Mouse (Mus musculus): ENCODE results near the gene Abhd8. TPM values are rescaled to one million over a fixed set of nuclear protein-coding genes. Genes with fewer than 3 reads are reported as not detected.

Abhd8 gene
- polyA plus RNA-seq, 1 experiment from 2014 or later = 46.6 TPM

DNA sequence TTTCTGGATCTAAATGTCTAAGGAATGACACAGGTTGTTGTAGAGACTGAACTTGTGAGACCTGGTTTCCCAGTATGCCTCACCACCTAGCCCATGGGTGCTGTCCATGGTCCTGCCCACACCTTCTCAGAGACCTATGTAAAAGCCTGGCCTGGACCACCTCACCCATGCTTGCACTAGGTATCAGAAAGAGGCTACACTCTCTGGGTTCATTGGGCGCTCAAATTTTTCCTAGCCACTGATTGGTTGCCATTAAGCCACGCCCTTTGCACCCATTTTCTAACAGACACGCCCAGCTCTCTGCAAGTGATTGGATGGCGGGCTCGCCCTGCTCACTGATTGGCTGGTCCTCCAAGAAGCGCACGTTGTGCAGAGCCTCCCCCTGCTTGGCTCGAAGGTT is 20.5 kb upstream of the Abhd8 start:
- H3K4me3 ChIP-seq (ENCODE audit: low read length) = no peak overlapping the region
- 54% methylated on average over 8 of the region's 8 CpGs for WGBS
- H3K36me3 ChIP-seq (ENCODE audit: insufficient read depth, low read length) = 0 out of 2 replicates have a peak, but pooled peaks cover 2% of the 10 kb centered on the region
- no peak overlapping the region for H3K4me2 ChIP-seq (replicated peaks; ENCODE audit: low read depth, low read length)
- no peaks in the 10 kb centered on the region for H3K27me3 ChIP-seq (ENCODE audit: insufficient read depth, low read length)
- peaks cover 13% of the 10 kb centered on the region for H3K4me1 ChIP-seq (ENCODE audit: insufficient read depth, low read length)
- H3K27ac ChIP-seq (ENCODE audit: low read length) = no peak overlapping the region
- no peak overlapping the region for H3K9ac ChIP-seq (replicated peaks; ENCODE audit: low read length)
- H3K9me3 ChIP-seq (ENCODE audit: low read length) = no peaks in the 10 kb centered on the region
- no peak for ATAC-seq (ENCODE audit: low FRiP score, low TSS enrichment)

DNA sequence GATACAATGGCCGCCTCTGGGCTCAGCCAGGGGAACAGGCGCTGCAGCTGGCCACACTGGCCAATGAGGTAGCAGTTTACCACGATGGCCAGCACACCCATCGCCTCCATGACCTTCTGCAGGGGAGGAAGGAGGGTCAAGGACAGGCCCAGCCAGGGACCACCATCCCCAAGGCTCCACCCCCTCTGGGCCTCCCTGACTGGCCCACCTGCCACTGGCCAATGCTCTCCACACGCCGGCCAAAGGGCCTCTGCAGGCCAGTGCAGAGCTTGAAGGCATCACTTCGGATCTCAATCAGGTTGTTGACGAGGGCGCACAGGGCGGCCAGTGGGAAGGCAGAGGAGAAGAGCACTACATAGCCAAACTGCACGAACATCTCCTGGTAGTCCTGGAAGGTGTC is 15.5 kb upstream of the Abhd8 start:
- Histone ChIP-seq H3K4me1 (ENCODE audit: insufficient read depth, low read length) (peaks cover 20% of the 10 kb centered on the region), H3K27me3 (ENCODE audit: insufficient read depth, low read length) (peaks cover 2% of the 10 kb centered on the region; the same call in 1 of the 2 replicates), H3K9ac (replicated peaks; ENCODE audit: low read length) (no peak overlapping the region), H3K9me3 (ENCODE audit: low read length) (no peaks in the 10 kb centered on the region), H3K27ac (ENCODE audit: low read length) (no peak overlapping the region), H3K36me3 (ENCODE audit: insufficient read depth, low read length) (peaks cover 10% of the 10 kb centered on the region), H3K4me2 (replicated peaks; ENCODE audit: low read depth, low read length) (no peak overlapping the region), H3K4me3 (ENCODE audit: low read length) (no peak overlapping the region)
- 96% methylated on average over 11 of the region's 11 CpGs for WGBS
- ATAC-seq (ENCODE audit: low FRiP score, low TSS enrichment) = no peak

DNA sequence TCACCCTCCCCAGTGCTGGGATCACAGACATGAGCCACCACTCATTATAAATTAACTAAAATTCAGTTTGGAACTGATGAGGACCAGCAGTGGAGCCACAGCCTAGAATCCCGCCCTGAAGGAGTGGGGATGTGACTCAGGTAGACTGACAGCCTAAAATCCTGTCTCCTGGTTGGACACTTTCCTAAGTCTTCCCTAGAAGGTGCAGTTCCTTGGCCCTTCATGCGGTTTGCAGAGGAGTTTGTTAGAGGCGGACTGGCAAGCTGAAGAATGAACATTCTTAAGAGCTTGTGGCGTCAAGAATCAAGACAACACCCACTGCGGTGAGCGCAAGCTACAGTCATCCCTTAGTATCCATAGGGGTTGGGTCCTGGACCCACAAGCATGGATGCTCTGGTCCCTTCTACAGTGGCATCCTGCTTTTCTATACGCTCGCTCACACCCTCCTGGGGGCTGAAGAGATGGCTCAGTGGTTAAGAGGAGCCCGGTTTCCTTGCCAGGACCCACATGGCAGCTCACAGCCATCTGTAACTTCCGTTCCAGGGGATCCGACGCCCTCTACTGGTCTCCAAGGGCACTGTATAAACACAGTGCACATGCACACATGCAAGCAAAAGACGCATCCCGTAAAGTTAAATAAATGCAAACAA is 13.9 kb upstream of the Abhd8 start:
- peak overlapping the region; percentile 72 for H3K4me2 ChIP-seq (replicated peaks; ENCODE audit: low read depth, low read length)
- WGBS = 51% methylated on average over 14 of the region's 14 CpGs
- peak overlapping the region; percentile 74; the same call in 1 of the 2 replicates for H3K9ac ChIP-seq (replicated peaks; ENCODE audit: low read length)
- no peak overlapping the region for H3K27ac ChIP-seq (ENCODE audit: low read length)
- peak overlapping the region; percentile 64 for H3K4me3 ChIP-seq (ENCODE audit: low read length)
- H3K36me3 ChIP-seq (ENCODE audit: insufficient read depth, low read length) = peaks cover 18% of the 10 kb centered on the region
- H3K4me1 ChIP-seq (ENCODE audit: insufficient read depth, low read length) = peaks cover 20% of the 10 kb centered on the region
- no peaks in the 10 kb centered on the region for H3K9me3 ChIP-seq (ENCODE audit: low read length)
- no peak for ATAC-seq (ENCODE audit: low FRiP score, low TSS enrichment)
- peaks cover 2% of the 10 kb centered on the region; the same call in 1 of the 2 replicates for H3K27me3 ChIP-seq (ENCODE audit: insufficient read depth, low read length)

DNA sequence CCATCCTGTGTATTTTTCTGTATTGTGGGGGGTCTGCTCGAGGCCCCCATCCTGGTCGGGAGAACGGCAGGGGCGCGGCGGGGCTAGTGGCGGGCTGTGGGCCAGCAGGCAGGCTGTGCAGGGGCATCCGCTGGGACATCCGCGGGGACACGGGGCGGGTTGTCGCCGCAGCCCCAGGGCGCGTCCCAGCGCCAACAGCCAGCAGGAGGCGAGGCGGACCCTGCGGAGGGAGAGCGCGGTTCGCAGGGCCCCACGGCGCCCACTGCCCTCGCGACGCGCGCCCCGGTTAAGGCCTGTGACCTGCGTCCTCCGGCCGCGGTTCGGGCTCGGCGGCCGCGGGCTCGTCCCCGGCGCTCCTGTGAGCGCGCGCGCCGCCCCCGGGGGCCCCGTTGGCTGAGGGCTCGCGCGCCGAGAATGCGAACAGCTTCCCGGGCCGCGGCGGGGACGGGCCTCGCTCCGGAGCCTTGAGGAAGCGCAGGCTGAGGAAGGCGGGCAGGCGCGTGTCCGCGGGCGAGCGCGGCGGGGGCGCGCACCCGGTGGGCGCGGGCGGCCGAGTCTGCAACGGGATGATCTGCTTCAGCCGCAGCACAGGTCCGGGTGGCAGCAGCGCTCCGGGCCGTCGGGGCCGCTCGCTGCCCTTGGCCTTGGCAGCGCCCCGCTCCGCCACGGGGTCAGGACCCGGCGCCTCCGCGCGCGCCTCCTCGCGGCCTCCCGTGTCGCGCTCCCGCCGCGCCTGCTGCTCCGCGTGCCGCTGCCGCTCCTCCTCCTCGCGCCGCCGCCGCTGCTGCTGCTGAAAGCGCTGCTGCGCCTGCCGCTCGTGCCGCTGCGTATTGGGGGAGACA is 12.9 kb upstream of the Abhd8 start:
- peak; percentile 72 for ATAC-seq (ENCODE audit: low FRiP score, low TSS enrichment)
- under 1% methylated on average over 101 of the region's 121 CpGs for WGBS
- H3K9me3 ChIP-seq (ENCODE audit: low read length) = no peaks in the 10 kb centered on the region
- H3K9ac ChIP-seq (replicated peaks; ENCODE audit: low read length) = peak overlapping the region; percentile 74
- H3K36me3 ChIP-seq (ENCODE audit: insufficient read depth, low read length) = peaks cover 24% of the 10 kb centered on the region
- peaks cover 2% of the 10 kb centered on the region; the same call in 1 of the 2 replicates for H3K27me3 ChIP-seq (ENCODE audit: insufficient read depth, low read length)
- peak overlapping the region; percentile 71 for H3K27ac ChIP-seq (ENCODE audit: low read length)
- H3K4me3 ChIP-seq (ENCODE audit: low read length) = peak overlapping the region; percentile 64
- peaks cover 20% of the 10 kb centered on the region for H3K4me1 ChIP-seq (ENCODE audit: insufficient read depth, low read length)
- peak overlapping the region; percentile 72 for H3K4me2 ChIP-seq (replicated peaks; ENCODE audit: low read depth, low read length)

DNA sequence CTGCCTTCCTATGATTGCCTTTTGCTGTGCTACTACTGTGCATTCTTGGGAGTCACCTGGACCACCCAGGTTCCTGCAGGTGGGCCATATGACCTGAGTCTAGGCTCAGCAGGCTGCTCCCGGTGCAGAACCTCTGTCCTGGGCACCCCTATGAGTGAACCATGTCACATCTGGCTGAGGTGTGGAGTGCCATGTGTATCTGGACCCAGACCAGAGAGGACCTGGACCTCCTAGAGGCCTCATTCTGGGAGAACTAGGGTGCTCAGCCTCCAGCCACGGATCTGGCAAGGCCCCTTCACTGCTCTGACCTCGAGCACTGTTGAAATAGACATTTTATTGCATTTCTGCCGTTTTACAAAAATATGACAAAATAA is 12.2 kb upstream of the Abhd8 start:
- WGBS = 16% methylated on average over 4 of the region's 4 CpGs
- H3K4me2 ChIP-seq (replicated peaks; ENCODE audit: low read depth, low read length) = peak overlapping the region; percentile 72
- H3K4me3 ChIP-seq (ENCODE audit: low read length) = peak overlapping the region; percentile 64
- peak overlapping the region; percentile 71 for H3K27ac ChIP-seq (ENCODE audit: low read length)
- peaks cover 2% of the 10 kb centered on the region; the same call in 1 of the 2 replicates for H3K27me3 ChIP-seq (ENCODE audit: insufficient read depth, low read length)
- H3K9me3 ChIP-seq (ENCODE audit: low read length) = no peaks in the 10 kb centered on the region
- peaks cover 24% of the 10 kb centered on the region for H3K36me3 ChIP-seq (ENCODE audit: insufficient read depth, low read length)
- H3K9ac ChIP-seq (replicated peaks; ENCODE audit: low read length) = peak overlapping the region; percentile 74
- peak; percentile 8; the same call in 1 of the 2 replicates for ATAC-seq (ENCODE audit: low FRiP score, low TSS enrichment)
- peaks cover 16% of the 10 kb centered on the region for H3K4me1 ChIP-seq (ENCODE audit: insufficient read depth, low read length)

DNA sequence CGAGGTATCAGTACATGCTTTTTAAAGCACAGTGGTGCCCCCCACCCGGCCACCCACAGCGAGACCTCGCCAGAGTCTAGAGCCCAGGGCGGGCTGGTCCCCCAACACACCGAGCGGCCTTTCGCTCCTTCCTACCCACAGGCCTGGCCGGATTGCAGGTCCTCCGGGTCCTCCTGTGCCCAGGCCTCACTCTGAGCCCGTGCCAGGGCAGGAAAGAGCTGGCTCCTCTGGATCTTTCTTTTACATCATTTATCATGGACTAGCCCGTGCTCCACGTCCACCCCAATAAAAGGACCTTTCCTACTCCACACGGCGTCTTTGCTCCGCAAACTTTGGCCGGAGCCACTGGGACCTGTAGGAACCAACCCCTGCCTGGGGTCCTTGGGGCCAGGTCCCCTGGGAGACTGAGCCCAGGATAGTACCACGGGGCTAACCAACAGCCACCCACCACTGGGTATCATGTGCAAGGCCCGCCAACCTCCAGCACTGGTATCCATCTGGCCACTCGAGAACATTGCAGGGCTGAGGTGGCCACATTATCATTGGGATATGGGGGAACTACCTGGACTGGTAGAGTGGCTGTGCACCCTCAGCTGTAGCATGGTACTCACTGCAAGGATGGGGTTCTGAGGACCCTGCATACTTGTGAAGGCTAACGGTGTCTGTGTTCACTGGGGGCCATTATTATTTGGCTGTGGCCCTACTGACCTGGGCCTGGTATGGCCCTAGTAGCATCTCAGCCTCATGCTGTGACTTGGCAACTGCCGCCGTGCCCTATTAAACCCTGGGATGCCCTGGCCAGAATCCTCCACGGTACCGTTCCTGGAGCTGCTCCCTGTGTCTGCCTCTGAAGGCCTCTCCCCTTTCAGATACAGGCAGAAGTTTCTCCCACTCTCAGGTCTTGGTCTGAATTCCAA is 11.6 kb upstream of the Abhd8 start:
- no peak overlapping the region for H3K4me3 ChIP-seq (ENCODE audit: low read length)
- H3K27ac ChIP-seq (ENCODE audit: low read length) = no peak overlapping the region
- no peak overlapping the region for H3K9ac ChIP-seq (replicated peaks; ENCODE audit: low read length)
- H3K4me2 ChIP-seq (replicated peaks; ENCODE audit: low read depth, low read length) = no peak overlapping the region
- peaks cover 20% of the 10 kb centered on the region for H3K4me1 ChIP-seq (ENCODE audit: insufficient read depth, low read length)
- no peaks in the 10 kb centered on the region for H3K9me3 ChIP-seq (ENCODE audit: low read length)
- ATAC-seq (ENCODE audit: low FRiP score, low TSS enrichment) = 0 out of 2 replicates have a peak, but pooled peaks have one; percentile 0
- 83% methylated on average over 25 of the region's 25 CpGs for WGBS
- peaks cover 2% of the 10 kb centered on the region; the same call in 1 of the 2 replicates for H3K27me3 ChIP-seq (ENCODE audit: insufficient read depth, low read length)
- H3K36me3 ChIP-seq (ENCODE audit: insufficient read depth, low read length) = peaks cover 24% of the 10 kb centered on the region

DNA sequence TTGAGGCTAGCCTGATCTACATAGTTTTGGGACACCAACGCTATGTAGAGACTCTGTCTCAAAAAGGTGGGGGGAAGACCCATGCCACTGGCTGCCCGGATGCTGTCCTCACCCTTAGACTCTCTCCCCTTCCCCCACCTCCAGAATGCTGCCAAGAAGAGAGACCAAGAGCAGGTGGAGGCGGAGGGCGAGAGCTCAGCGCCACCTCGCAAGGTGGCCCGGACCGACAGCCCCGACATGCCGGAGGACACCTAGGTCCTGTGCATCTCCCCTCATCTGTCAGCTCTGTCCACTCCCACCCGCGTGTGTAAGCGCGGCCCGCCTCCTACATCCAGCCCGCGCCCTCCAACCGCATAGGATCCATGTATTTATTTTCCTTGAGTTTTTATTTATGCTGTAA is 10.9 kb upstream of the Abhd8 start:
- Histone ChIP-seq H3K27me3 (ENCODE audit: insufficient read depth, low read length) (peaks cover 2% of the 10 kb centered on the region; the same call in 1 of the 2 replicates), H3K4me1 (ENCODE audit: insufficient read depth, low read length) (peaks cover 25% of the 10 kb centered on the region), H3K9me3 (ENCODE audit: low read length) (no peaks in the 10 kb centered on the region), H3K27ac (ENCODE audit: low read length) (no peak overlapping the region), H3K4me2 (replicated peaks; ENCODE audit: low read depth, low read length) (no peak overlapping the region), H3K9ac (replicated peaks; ENCODE audit: low read length) (no peak overlapping the region), H3K36me3 (ENCODE audit: insufficient read depth, low read length) (peaks cover 24% of the 10 kb centered on the region), H3K4me3 (ENCODE audit: low read length) (no peak overlapping the region)
- no peak for ATAC-seq (ENCODE audit: low FRiP score, low TSS enrichment)
- 97% methylated on average over 18 of the region's 18 CpGs for WGBS

DNA sequence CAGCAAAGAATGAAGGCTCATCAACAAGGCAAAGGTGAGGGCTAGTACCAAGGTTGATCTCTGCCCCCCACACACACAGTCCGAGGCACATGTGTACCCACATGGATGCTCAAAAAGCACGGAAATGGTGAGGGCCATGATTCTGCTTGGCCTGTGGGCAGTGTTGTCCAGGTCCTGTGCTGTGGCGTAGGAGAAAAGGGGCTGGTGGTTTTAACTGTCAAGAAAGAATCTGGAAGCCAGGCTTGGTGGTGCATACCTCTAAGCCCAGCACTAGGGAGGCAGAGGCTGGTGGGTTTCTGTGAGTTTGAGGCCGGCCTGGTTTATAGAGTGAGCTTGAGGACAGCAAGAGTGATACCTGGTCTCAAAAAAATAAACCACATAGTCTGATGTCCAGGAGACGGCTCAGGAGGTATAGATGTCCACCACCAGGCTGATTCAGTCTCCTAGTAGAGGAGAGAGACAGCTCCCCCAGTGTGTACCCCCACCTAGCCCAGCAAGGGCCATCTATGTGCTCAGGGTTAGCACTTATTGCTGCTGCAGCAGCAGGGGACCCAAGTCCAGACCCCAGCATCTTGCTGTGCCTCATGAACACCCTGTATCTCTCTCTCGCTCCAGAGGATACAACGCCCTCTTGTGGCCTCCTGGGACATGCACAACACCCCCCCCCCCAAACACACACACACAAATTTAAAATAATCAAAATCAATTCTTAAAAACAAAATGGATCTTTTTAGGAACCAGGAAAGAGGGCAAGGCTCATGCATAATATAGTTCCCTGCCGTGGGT is 9.3 kb upstream of the Abhd8 start:
- no peak for ATAC-seq (ENCODE audit: low FRiP score, low TSS enrichment)
- peaks cover 2% of the 10 kb centered on the region; the same call in 1 of the 2 replicates for H3K27me3 ChIP-seq (ENCODE audit: insufficient read depth, low read length)
- H3K4me3 ChIP-seq (ENCODE audit: low read length) = no peak overlapping the region
- H3K4me2 ChIP-seq (replicated peaks; ENCODE audit: low read depth, low read length) = no peak overlapping the region
- WGBS = 86% methylated on average over 8 of the region's 8 CpGs
- H3K9me3 ChIP-seq (ENCODE audit: low read length) = no peaks in the 10 kb centered on the region
- no peak overlapping the region for H3K27ac ChIP-seq (ENCODE audit: low read length)
- H3K9ac ChIP-seq (replicated peaks; ENCODE audit: low read length) = no peak overlapping the region
- peaks cover 25% of the 10 kb centered on the region for H3K4me1 ChIP-seq (ENCODE audit: insufficient read depth, low read length)
- H3K36me3 ChIP-seq (ENCODE audit: insufficient read depth, low read length) = peaks cover 21% of the 10 kb centered on the region

DNA sequence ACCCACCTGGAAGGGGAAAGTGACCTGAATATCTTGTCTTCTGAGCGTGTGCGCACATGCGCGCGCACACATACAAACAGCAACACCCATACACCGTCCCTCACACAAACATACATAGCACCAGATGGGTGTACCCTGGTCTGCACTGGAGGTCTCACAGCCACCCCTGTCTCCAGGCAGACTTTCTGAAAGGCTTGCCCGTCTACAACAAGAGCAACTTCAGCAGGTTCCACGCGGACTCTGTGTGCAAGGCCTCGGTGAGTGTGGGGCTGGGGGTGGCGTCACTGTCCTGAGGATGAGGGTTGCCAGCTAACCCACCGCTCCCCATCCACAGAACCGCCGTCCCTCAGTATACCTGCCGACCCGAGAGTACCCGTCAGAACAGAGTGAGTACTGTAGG is 8.4 kb upstream of the Abhd8 start:
- Histone ChIP-seq H3K9me3 (ENCODE audit: low read length) (no peaks in the 10 kb centered on the region), H3K4me2 (replicated peaks; ENCODE audit: low read depth, low read length) (no peak overlapping the region), H3K27ac (ENCODE audit: low read length) (no peak overlapping the region), H3K4me3 (ENCODE audit: low read length) (no peak overlapping the region), H3K4me1 (ENCODE audit: insufficient read depth, low read length) (peaks cover 18% of the 10 kb centered on the region), H3K9ac (replicated peaks; ENCODE audit: low read length) (no peak overlapping the region), H3K27me3 (ENCODE audit: insufficient read depth, low read length) (no peaks in the 10 kb centered on the region), H3K36me3 (ENCODE audit: insufficient read depth, low read length) (peaks cover 21% of the 10 kb centered on the region)
- WGBS = 96% methylated on average over 17 of the region's 17 CpGs
- ATAC-seq (ENCODE audit: low FRiP score, low TSS enrichment) = no peak
